Mouse (Mus musculus) C2C12 (cell line): Measurements from ENCODE around the gene Bbs12. TPM values are rescaled to one million over a fixed set of nuclear protein-coding genes. Genes with fewer than 3 reads are reported as not detected.
A peak's percentile ranks its signal among the peaks of the same experiment; 100 is the strongest.

Experiments used
- H3K27me3 ChIP-seq: one replicate; pipeline ENCODE4 v1.6.1; 2011; ENCODE audit not compliant: control insufficient read depth, insufficient read depth, insufficient read length
- H3K36me3 ChIP-seq: one replicate; pipeline ENCODE4 v1.6.1; 2011; ENCODE audit not compliant: control insufficient read depth, insufficient read depth
- H3K4me3 ChIP-seq: one replicate; pipeline ENCODE4 v1.5.1; 2011; ENCODE audit warnings: mild to moderate bottlenecking, control low read depth; ENCODE audit not compliant: poor library complexity, insufficient read depth, severe bottlenecking
- H3K79me2 ChIP-seq: one replicate; pipeline ENCODE4 v1.6.1; 2011; ENCODE audit not compliant: control insufficient read depth, insufficient read depth
- H3K79me3 ChIP-seq: one replicate; pipeline ENCODE4 v1.6.1; 2011; ENCODE audit warnings: low read depth, control low read depth
- H3ac ChIP-seq: one replicate; pipeline ENCODE3; 2011; ENCODE audit warnings: low read depth; ENCODE audit not compliant: control insufficient read depth, insufficient read length
- CEBPB ChIP-seq: IDR thresholded peaks from one replicate; pipeline ENCODE4 v1.6.1; 2011; ENCODE audit warnings: low read depth, mild to moderate bottlenecking, control low read depth, moderate library complexity
- CTCF ChIP-seq: IDR thresholded peaks from one replicate; pipeline ENCODE4 v1.5.1; 2011; ENCODE audit not compliant: control insufficient read depth, insufficient read depth, insufficient read length
- FOSL1 ChIP-seq: IDR thresholded peaks from one replicate; pipeline ENCODE4 v1.8.0; 2011; ENCODE audit warnings: mild to moderate bottlenecking, low read length; ENCODE audit not compliant: poor library complexity, insufficient read depth, severe bottlenecking
- MAX ChIP-seq: IDR thresholded peaks from one replicate; pipeline ENCODE4 v1.6.1; 2011; ENCODE audit warnings: mild to moderate bottlenecking, control low read depth
- MYOD1 ChIP-seq: IDR thresholded peaks from one replicate; pipeline ENCODE4 v1.6.1; 2011; ENCODE audit warnings: low read depth; ENCODE audit not compliant: control insufficient read depth, insufficient read length
- MYOG ChIP-seq: IDR thresholded peaks from one replicate; pipeline ENCODE4 v1.6.1; 2011; ENCODE audit not compliant: control insufficient read depth, insufficient read length; ENCODE audit errors: extremely low read depth
- USF1 ChIP-seq: IDR thresholded peaks from one replicate; pipeline ENCODE4 v1.6.1; 2011; ENCODE audit warnings: low read depth, mild to moderate bottlenecking, control low read depth, moderate library complexity
- polyA plus RNA-seq: library from polyadenylated mRNA; unstranded; fragments of >200 nt; fragmentation: generic; extraction: Trizol; gene quantifications from one replicate; pipeline ENCODE4 v1.2.1, GENCODE M21; 2012; ENCODE audit warnings: missing spikeins

Gene Bbs12
- polyA plus RNA-seq, 1 experiment = 2.8 TPM

DNA sequence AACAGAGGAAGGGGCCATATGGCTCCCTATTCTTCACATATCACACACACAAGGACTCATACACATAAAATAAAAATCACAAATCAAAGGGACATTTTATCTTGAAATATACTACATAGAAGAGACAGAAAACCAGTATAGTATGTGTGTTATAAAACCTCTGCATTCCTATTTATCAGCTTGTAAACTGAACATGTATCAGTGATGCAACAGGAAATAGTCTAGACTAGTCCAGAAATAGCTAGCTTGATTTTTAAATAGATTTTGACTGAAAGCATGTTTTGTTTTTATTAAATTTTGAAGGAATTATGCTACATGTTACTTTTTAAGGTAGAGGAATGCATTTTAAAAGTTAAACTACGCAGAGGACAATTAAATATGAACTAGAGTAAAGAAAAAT is 17.6 kb downstream of the Bbs12 start:
- no peaks in the 10 kb centered on the region for H3K79me3 ChIP-seq
- no peaks in the 10 kb centered on the region for H3K27me3 ChIP-seq
- H3K4me3 ChIP-seq = no peak overlapping the region
- no peak overlapping the region for H3ac ChIP-seq
- H3K36me3 ChIP-seq = no peaks in the 10 kb centered on the region
- H3K79me2 ChIP-seq = no peaks in the 10 kb centered on the region
- TF ChIP-seq MAX (no peak), MYOD1 (no peak), MYOG (no peak), FOSL1 (no peak), CTCF (no peak)

DNA sequence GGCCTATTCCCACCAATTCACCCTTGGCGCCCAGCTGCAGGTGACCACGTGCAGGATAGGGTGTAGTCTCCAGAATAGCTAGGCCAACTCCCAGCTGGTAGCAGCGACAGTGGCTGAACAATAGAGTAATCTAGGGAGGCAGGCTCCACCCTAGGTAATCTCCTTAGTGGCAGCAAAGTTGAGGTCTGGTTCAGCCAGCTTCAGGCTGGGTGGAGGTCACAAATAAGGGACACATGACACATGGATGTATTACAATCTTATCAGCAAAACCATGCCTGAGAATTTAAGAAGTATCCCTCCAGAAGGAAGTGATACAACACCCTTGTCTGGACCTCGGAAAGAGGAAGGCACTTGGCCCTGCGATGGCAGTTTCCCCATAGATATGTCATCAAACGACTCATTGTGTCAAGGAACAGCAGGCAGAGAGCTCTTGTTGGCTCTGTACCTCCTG is 19.7 kb downstream of the Bbs12 start:
- Histone ChIP-seq H3K36me3 (no peaks in the 10 kb centered on the region), H3K4me3 (no peak overlapping the region), H3ac (no peak overlapping the region), H3K79me3 (no peaks in the 10 kb centered on the region), H3K27me3 (no peaks in the 10 kb centered on the region), H3K79me2 (no peaks in the 10 kb centered on the region)
- TF ChIP-seq USF1 (no peak), FOSL1 (no peak), MYOG (no peak), MAX (no peak), CTCF (no peak), CEBPB (no peak), MYOD1 (no peak)

- TF ChIP-seq MYOD1 (no peak), USF1 (no peak), CEBPB (no peak), CTCF (no peak), FOSL1 (no peak), MYOG (no peak), MAX (no peak)
- no peak overlapping the region for H3ac ChIP-seq
Measured at GRCm38 (mm10) chr3:37334053-37334452, 21.7 kb downstream of the Bbs12 start.

DNA sequence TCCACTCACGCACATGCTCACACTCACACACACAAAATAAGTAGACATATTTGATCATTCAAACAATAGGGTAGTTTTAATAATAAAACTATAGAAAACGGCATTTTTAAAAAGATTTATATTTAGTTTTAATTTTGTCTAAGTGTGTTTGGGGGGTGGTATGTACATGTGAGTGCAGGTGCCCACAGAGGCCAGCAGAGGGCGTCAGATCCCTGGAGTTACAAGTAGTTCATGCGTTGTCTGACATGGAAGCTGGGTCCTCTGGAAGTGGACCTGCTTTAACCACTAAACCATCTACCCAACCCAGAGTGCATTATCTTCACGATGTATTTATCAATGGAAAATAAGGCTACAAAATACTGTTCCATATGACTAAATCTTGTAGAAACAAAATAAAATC is 28.8 kb downstream of the Bbs12 start:
- Histone ChIP-seq H3K79me3 (no peaks in the 10 kb centered on the region), H3K79me2 (no peaks in the 10 kb centered on the region), H3K36me3 (no peaks in the 10 kb centered on the region), H3K4me3 (no peak overlapping the region), H3ac (no peak overlapping the region), H3K27me3 (no peaks in the 10 kb centered on the region)
- TF ChIP-seq MYOG (no peak), CTCF (peak; percentile 33)

More at GRCm38 (mm10) chr3:37334053-37334452, 21.7 kb downstream of the Bbs12 start:
- no peaks in the 10 kb centered on the region for H3K79me3 ChIP-seq
- no peaks in the 10 kb centered on the region for H3K79me2 ChIP-seq
- H3K36me3 ChIP-seq = no peaks in the 10 kb centered on the region
- H3K27me3 ChIP-seq = no peaks in the 10 kb centered on the region
- no peak overlapping the region for H3K4me3 ChIP-seq

DNA sequence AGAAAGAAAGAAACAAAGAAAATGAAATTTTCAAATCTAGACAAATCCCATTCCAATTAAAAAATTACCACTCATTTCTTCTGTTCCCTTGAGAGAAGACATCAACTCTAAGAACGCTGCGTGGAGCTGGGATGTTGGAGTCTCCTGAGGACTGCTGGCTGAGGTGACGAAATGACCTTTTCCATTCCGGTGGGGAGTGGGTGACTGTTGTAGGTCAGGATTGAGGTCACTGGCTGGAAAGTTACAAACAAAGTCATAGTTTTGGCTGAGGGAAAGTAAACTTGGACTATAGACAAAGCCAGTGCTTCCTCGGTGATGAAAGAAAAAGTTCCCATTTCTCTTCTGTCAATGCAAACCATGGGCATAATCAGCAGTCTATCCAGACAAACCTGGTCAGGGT is 30.5 kb downstream of the Bbs12 start:
- H3K79me3 ChIP-seq = no peaks in the 10 kb centered on the region
- no peaks in the 10 kb centered on the region for H3K36me3 ChIP-seq
- H3ac ChIP-seq = no peak overlapping the region
- H3K4me3 ChIP-seq = no peak overlapping the region
- no peaks in the 10 kb centered on the region for H3K27me3 ChIP-seq
- no peaks in the 10 kb centered on the region for H3K79me2 ChIP-seq
- TF ChIP-seq MAX = no peak
- no peak for TF ChIP-seq MYOG
- TF ChIP-seq FOSL1 = no peak
- TF ChIP-seq CEBPB = no peak
- no peak for TF ChIP-seq CTCF
- TF ChIP-seq MYOD1 = no peak
- TF ChIP-seq USF1 = no peak

- no peaks in the 10 kb centered on the region for H3K79me3 ChIP-seq
- no peaks in the 10 kb centered on the region for H3K79me2 ChIP-seq
- TF ChIP-seq CEBPB (no peak), MAX (no peak), MYOD1 (no peak), MYOG (no peak), USF1 (no peak), CTCF (no peak), FOSL1 (no peak)
- no peak overlapping the region for H3K4me3 ChIP-seq
- no peak overlapping the region for H3ac ChIP-seq
- H3K36me3 ChIP-seq = no peaks in the 10 kb centered on the region
- no peaks in the 10 kb centered on the region for H3K27me3 ChIP-seq
Measured at GRCm38 (mm10) chr3:37347671-37348070, 35.3 kb downstream of the Bbs12 start.
